In the genomic region with DNA sequence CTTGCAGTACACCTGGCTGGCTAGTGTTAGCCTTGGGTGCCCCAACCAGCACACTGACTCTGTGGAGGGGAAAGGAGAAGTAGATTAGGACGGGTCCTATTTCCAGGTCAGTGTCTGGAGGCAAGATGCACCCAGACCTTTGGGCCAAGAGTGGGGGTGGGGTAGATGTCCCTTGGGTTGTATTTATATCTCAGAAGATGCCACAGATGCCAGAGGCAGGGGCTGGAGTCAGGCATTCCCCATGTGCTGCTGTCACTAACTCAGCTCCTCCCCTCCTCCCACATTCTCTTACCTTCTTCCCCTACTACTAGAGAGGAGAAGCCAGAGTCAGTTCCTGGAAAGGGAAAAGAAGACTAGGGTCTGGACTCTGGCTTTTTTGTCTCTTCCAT, we compare ENCODE assay signal across 11 mouse cellular contexts. TPM values are rescaled to one million over a fixed set of nuclear protein-coding genes. Genes with fewer than 3 reads are reported as not detected.
DNase-seq lines count a peak whose midpoint lies in the region; ATAC-seq and TF ChIP-seq lines count a peak whose summit lies in the region.
"Had no signal": no experiment of that assay in that cellular context is flagged by ENCODE, and none has a peak within 500 bp of the region (broad histone marks: within the 10 kb centered on the region; RNA-seq: fewer than 3 reads in every experiment).

No protein-coding gene starts in this region.

- 0 out of 2 replicates have a peak, but pooled peaks have one; percentile 2 for ATAC-seq in forebrain, embryonic 15.5 days (replicated peaks)
- ATAC-seq in forebrain, postnatal 0 days: no peak
- ATAC-seq in lung, embryonic 16.5 days (ENCODE audit: low read depth): 0 out of 2 replicates have a peak, but pooled peaks have one; percentile 12
- 0 out of 2 replicates have a peak, but pooled peaks have one; percentile 34 for ATAC-seq in heart, embryonic 14.5 days (ENCODE audit: insufficient number of reproducible peaks, insufficient read depth, low FRiP score, low read depth)
- ATAC-seq in megakaryocyte, adult 5-6 weeks (ENCODE audit: poor library complexity, severe bottlenecking): peak; percentile 34; the same call in 1 of the 2 replicates

- WGBS in forebrain, embryonic 15.5 days: 83% methylated on average over 1 of the region's 1 CpGs
- WGBS in forebrain, postnatal 0 days: 89% methylated on average over 1 of the region's 1 CpGs
- 39% methylated on average over 1 of the region's 1 CpGs for WGBS in lung, embryonic 16.5 days
- WGBS in lung, adult 2 months: 48% methylated on average over 1 of the region's 1 CpGs
- 12% methylated on average over 1 of the region's 1 CpGs for WGBS in heart, embryonic 14.5 days

- H3K27ac ChIP-seq in forebrain, embryonic 15.5 days (replicated peaks): no peak overlapping the region
- no peak overlapping the region for H3K27ac ChIP-seq in forebrain, postnatal 0 days (ENCODE audit: low read depth, low read length)
- no peak overlapping the region for H3K27ac ChIP-seq in lung, embryonic 16.5 days (ENCODE audit: low read length)
- peak overlapping the region; percentile 75 to 81 for H3K27ac ChIP-seq in heart, embryonic 14.5 days (replicated peaks in 1 of 2; ENCODE audit: control insufficient read depth in 1 of 2, insufficient read depth in 1 of 2, low read depth in 2 of 2, low read length in 2 of 2)
- H3K27ac ChIP-seq: midbrain, embryonic 10.5 days had no signal

- H3K9ac ChIP-seq in forebrain, embryonic 15.5 days (replicated peaks): no peak overlapping the region
- H3K9ac ChIP-seq in forebrain, postnatal 0 days: no peak overlapping the region
- H3K9ac ChIP-seq in lung, embryonic 16.5 days (ENCODE audit: low read length): no peak overlapping the region
- peak overlapping the region; percentile 55 for H3K9ac ChIP-seq in heart, embryonic 14.5 days (ENCODE audit: low read length)

- DNase-seq in forebrain, postnatal 0 days: no peak
- no peak for DNase-seq in lung, adult 2 months
- no peak for DNase-seq in thymus, postnatal 36 days
- no peak for DNase-seq in frontal cortex, postnatal 14 days (ENCODE audit: low spot score in 2 of 2)
- DNase-seq: retina, postnatal 1 day had no signal

- no peak for TF ChIP-seq POLR2A in lung, adult 2 months (IDR thresholded peaks at IDR 0.05; ENCODE audit: borderline replicate concordance, extremely low read depth, low read depth, low read length)

- H3K4me1 ChIP-seq in forebrain, embryonic 15.5 days: no peaks in the 10 kb centered on the region
- H3K4me1 ChIP-seq in forebrain, postnatal 0 days (ENCODE audit: insufficient read depth): no peaks in the 10 kb centered on the region
- H3K4me1 ChIP-seq in lung, embryonic 16.5 days (replicated peaks; ENCODE audit: control insufficient read depth, insufficient read depth, low read length): peaks cover 19% of the 10 kb centered on the region
- H3K4me1 ChIP-seq in lung, adult 2 months (ENCODE audit: control insufficient read depth, insufficient read depth, low read length): peaks cover 13% of the 10 kb centered on the region; the same call in 1 of the 2 replicates
- peaks cover 63 to 89% of the 10 kb centered on the region in 2 experiments for H3K4me1 ChIP-seq in heart, embryonic 14.5 days (ENCODE audit: control insufficient read depth in 2 of 2, insufficient read depth in 2 of 2, low read length in 2 of 2)

- no peaks in the 10 kb centered on the region for H3K36me3 ChIP-seq in forebrain, embryonic 15.5 days
- H3K36me3 ChIP-seq in forebrain, postnatal 0 days (ENCODE audit: insufficient read depth): no peaks in the 10 kb centered on the region
- H3K36me3 ChIP-seq in lung, embryonic 16.5 days (ENCODE audit: control insufficient read depth, insufficient read depth, low read length): peaks cover 9% of the 10 kb centered on the region
- peaks cover 57% of the 10 kb centered on the region for H3K36me3 ChIP-seq in heart, embryonic 14.5 days (ENCODE audit: control insufficient read depth, insufficient read depth, low read length)

- H3K4me3 ChIP-seq in forebrain, embryonic 15.5 days: no peak overlapping the region
- no peak overlapping the region for H3K4me3 ChIP-seq in forebrain, postnatal 0 days (ENCODE audit: low read depth, low read length)
- H3K4me3 ChIP-seq in lung, embryonic 16.5 days (ENCODE audit: low read length): no peak overlapping the region
- H3K4me3 ChIP-seq in lung, adult 2 months (replicated peaks; ENCODE audit: extremely low read depth, low read depth, low read length): no peak overlapping the region
- H3K4me3 ChIP-seq in heart, embryonic 14.5 days (ENCODE audit: control insufficient read depth in 1 of 2, insufficient read depth in 1 of 2, low read depth in 1 of 2, low read length in 2 of 2): peak overlapping the region in 1 of 2 experiments; percentile 5; a peak in 1 of 4 replicates
- H3K4me3 ChIP-seq: midbrain, embryonic 10.5 days had no signal

- no peaks in the 10 kb centered on the region for H3K27me3 ChIP-seq in forebrain, embryonic 15.5 days
- no peaks in the 10 kb centered on the region for H3K27me3 ChIP-seq in forebrain, postnatal 0 days (ENCODE audit: insufficient read depth, low read length)
- no peaks in the 10 kb centered on the region for H3K27me3 ChIP-seq in lung, embryonic 16.5 days (ENCODE audit: control insufficient read depth, insufficient read depth, low read depth, low read length)
- H3K27me3 ChIP-seq in heart, embryonic 14.5 days (ENCODE audit: control insufficient read depth, insufficient read depth, low read length): no peaks in the 10 kb centered on the region

- no peak for TF ChIP-seq CTCF in forebrain, postnatal 0 days (IDR thresholded peaks at IDR 0.05; ENCODE audit: low read depth)
- TF ChIP-seq CTCF in lung, adult 2 months (IDR thresholded peaks at IDR 0.05; ENCODE audit: insufficient read depth, low read length): no peak

- H3K9me3 ChIP-seq in forebrain, embryonic 15.5 days: no peaks in the 10 kb centered on the region
- no peaks in the 10 kb centered on the region for H3K9me3 ChIP-seq in forebrain, postnatal 0 days (ENCODE audit: low read length)
- no peaks in the 10 kb centered on the region for H3K9me3 ChIP-seq in lung, embryonic 16.5 days (ENCODE audit: control insufficient read depth, low read length)
- no peaks in the 10 kb centered on the region for H3K9me3 ChIP-seq in heart, embryonic 14.5 days (ENCODE audit: control insufficient read depth, low read length)
- H3K9me3 ChIP-seq: midbrain, embryonic 10.5 days had no signal

- no peak overlapping the region for H3K4me2 ChIP-seq in forebrain, embryonic 15.5 days (replicated peaks)
- no peak overlapping the region for H3K4me2 ChIP-seq in forebrain, postnatal 0 days (ENCODE audit: low read depth)
- H3K4me2 ChIP-seq in lung, embryonic 16.5 days (ENCODE audit: low read depth, low read length): no peak overlapping the region
- peak overlapping the region; percentile 51 for H3K4me2 ChIP-seq in heart, embryonic 14.5 days (ENCODE audit: low read length)

RNA-seq across cellular contexts. Expression of a gene that starts 7.4 kb away (rescaled TPM):
- polyA plus RNA-seq in forebrain, embryonic 15.5 days (2015; fragmentation: Nextera tagmentation; extraction: Ambion mirVana): 5.7 and 7.2 TPM in 2 replicates
- 2.2 and 3.2 TPM in 2 replicates for total RNA-seq in forebrain, postnatal 0 days (2014; rRNA removed)
- 2.9 and 3.5 TPM in 2 replicates for polyA plus RNA-seq in forebrain, postnatal 0 days (2015; fragmentation: Nextera tagmentation; extraction: Ambion mirVana)
- 38.8 and 42.3 TPM in 2 replicates for polyA plus RNA-seq in lung, embryonic 16.5 days (2015; fragmentation: Nextera tagmentation; extraction: Ambion mirVana)
- polyA plus RNA-seq in lung, adult 2 months (2012; rRNA removed): 34.3 and 35.9 TPM in 2 replicates
- polyA plus RNA-seq in heart, embryonic 14.5 days (2014; fragmentation: Nextera tagmentation; extraction: Ambion mirVana): 76.2 and 77.2 TPM in 2 replicates
- 18.4 and 21.4 TPM in 2 replicates for total RNA-seq in megakaryocyte, adult 5-6 weeks (2015)
- 8.3 and 9.5 TPM in 2 replicates for total RNA-seq in megakaryocyte, adult 5-6 weeks (2017)

RNA-seq across cellular contexts. Expression of a gene that starts 19.2 kb away (rescaled TPM):
- 12.7 and 13.0 TPM in 2 replicates for polyA plus RNA-seq in forebrain, embryonic 15.5 days (2015; fragmentation: Nextera tagmentation; extraction: Ambion mirVana)
- total RNA-seq in forebrain, postnatal 0 days (2014; rRNA removed): 11.6 and 13.0 TPM in 2 replicates
- 20.5 and 21.3 TPM in 2 replicates for polyA plus RNA-seq in forebrain, postnatal 0 days (2015; fragmentation: Nextera tagmentation; extraction: Ambion mirVana)
- polyA plus RNA-seq in lung, embryonic 16.5 days (2015; fragmentation: Nextera tagmentation; extraction: Ambion mirVana): 7.6 and 8.6 TPM in 2 replicates
- polyA plus RNA-seq in lung, adult 2 months (2012; rRNA removed): 9.9 and 11.7 TPM in 2 replicates
- 8.1 and 9.1 TPM in 2 replicates for polyA plus RNA-seq in heart, embryonic 14.5 days (2014; fragmentation: Nextera tagmentation; extraction: Ambion mirVana)
- 35.8 and 40.1 TPM in 2 replicates for total RNA-seq in megakaryocyte, adult 5-6 weeks (2015)
- 6.8 and 9.4 TPM in 2 replicates for total RNA-seq in megakaryocyte, adult 5-6 weeks (2017)

RNA-seq across cellular contexts. Expression of a gene that starts 48.7 kb away (rescaled TPM):
- 0.28 and 0.37 TPM in 2 replicates for polyA plus RNA-seq in forebrain, embryonic 15.5 days (2015; fragmentation: Nextera tagmentation; extraction: Ambion mirVana)
- 0.29 and 0.54 TPM in 2 replicates for total RNA-seq in forebrain, postnatal 0 days (2014; rRNA removed)
- 0.31 and 0.33 TPM in 2 replicates for polyA plus RNA-seq in forebrain, postnatal 0 days (2015; fragmentation: Nextera tagmentation; extraction: Ambion mirVana)
- 0.44 TPM in 1 of 2 replicates, not detected in the other for polyA plus RNA-seq in lung, embryonic 16.5 days (2015; fragmentation: Nextera tagmentation; extraction: Ambion mirVana)
- 0.08 and 0.22 TPM in 2 replicates for polyA plus RNA-seq in lung, adult 2 months (2012; rRNA removed)
- 0.11 and 0.24 TPM in 2 replicates for polyA plus RNA-seq in heart, embryonic 14.5 days (2014; fragmentation: Nextera tagmentation; extraction: Ambion mirVana)
- total RNA-seq in megakaryocyte, adult 5-6 weeks (2015): 2.9 and 3.8 TPM in 2 replicates
- 1.7 and 3.3 TPM in 2 replicates for total RNA-seq in megakaryocyte, adult 5-6 weeks (2017)
- total RNA-seq: heart, postnatal 36 days had no signal

Comparison
In these comparisons a context has a peak if more than half of its experiments do, and no peak if none do; other contexts are left out.
1. H3K27ac ChIP-seq: peak in heart, embryonic 14.5 days (2 of 2); none in forebrain, embryonic 15.5 days (single experiment), forebrain, postnatal 0 days (single experiment) and lung, embryonic 16.5 days (single experiment).